Mouse (Mus musculus): Measurements from ENCODE around the gene Ap2m1.

Gene Ap2m1

DNA sequence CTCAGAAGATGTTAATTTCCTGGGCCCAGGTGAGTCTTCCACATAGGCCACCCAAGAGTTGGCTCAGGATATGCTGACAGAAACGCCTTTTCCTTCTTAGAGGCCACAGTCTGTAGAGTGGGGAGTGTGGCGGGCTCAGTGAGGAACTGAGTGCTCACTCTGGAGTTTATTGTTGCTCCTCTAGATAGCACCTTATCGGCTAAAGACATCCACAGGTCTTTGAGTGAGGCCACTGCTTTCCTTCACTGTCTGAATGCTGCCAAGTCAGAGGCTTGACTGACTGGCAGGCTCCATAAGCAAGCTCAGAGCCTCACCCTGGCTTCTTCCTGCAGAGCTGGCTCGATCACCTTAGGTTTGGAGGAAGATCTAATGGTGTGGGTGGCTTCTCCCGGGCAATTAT lies 6.5 kb upstream of the Ap2m1 start:
- in situ Hi-C loops (cut with MseI, MboI): no loop called here

DNA sequence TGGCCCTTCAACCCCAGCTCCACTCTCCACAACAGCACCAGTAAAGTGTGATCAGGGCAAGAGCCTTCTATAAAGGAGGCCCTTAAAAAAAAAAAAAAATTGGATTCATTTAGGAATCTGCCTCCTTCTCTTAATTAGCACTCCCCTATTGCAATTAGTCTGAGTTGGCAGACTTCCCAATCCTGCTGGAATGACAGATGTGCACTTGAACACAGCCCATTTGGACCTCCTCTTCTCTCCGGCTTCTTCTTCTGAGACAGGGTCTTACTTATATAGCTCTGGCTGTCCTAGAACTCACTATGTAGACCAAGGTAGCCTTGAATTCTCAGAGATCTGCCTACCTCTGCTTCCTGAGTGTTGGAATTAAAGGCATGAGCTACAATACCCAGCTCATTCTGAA lies 5.9 kb upstream of the Ap2m1 start:
- in situ Hi-C loops (cut with MseI, MboI): no loop called here

- in situ Hi-C loops (cut with MseI, MboI): no loop called here
Observed at GRCm38 (mm10) chr16:20530941-20531340, 4.3 kb upstream of the Ap2m1 start.

DNA sequence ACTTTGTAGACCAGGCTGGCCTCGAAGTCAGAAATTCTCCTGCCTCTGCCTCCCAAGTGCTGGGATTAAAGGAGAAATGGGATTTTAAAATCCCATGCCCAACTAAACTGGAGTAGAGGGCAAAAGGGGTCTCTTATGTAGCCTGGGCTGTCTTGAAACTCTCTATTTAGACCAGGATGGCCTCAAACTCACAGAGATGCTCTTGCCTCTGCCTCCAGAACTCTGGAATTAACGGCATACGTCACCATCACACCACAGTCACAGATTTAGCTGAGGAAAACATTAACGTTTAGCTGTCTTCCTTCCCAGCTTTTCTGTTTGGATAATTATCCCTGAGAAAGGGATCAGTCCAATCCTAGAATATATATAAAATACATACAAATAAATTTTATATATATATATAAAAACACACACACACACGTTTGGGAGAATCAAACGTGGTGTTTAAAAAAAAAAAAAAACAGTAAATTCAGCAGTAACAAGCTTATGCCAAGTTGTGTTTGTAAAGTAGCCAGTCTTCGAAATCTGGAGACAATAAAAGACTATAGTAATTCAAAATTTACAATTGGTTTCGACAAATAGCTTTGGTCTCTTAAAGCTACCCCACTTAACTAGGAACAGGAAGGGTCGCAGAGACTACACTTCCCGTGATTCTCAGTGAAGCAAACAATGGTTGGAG lies 522 bp upstream of the Ap2m1 start:
- in situ Hi-C loops (cut with MseI, MboI): no loop called here

DNA sequence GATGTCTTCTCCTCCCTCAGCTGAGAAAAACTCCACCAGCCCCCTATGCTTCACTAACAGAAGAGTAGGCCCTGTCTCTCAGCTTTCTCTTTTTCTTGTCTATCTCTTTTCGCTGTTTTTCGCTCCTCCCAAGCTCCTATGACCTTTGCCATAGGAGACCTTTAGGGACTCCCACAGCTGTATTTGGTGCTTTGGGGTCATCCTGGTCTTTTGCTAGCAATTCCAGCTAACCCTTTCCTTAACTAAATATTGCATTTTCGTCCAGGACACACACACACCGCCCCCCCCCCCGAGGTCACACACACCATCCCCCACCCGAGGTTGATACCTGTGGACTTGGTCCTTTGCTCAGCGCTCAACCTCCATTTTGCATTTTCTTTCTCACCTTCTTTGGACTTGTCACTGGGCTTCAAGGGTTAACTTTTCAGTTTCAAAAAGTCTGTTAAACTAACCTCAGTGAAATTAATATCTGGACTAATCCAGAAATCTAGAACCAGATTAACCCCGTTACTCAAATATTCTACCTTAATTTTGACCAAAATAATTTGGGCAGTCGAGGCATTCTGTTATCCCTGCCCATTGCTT lies 895 bp downstream of the Ap2m1 start:
- in situ Hi-C loops (cut with MseI, MboI): no loop called here

DNA sequence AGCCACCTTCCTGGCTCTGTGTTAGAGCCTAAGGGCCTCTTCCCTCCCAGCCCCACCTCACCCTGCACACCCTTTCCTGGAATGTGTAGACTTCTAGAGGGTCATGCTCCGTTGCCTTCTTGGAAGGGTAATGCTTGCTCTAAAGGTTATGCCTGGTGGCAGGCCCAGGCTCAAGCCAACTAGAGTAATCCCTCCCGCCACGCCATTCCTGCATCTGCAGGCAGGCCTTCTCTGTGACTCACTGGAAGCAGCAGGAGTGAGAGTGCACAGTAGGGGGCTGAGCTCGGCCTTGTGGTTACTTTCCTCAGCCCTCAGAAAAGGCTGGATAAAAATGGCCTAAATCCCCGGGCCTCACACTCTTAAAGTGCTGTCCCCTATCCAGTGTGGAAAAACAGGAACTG lies 1.8 kb downstream of the Ap2m1 start:
- in situ Hi-C loops (cut with MseI, MboI): no loop called here

- in situ Hi-C loops (cut with MseI, MboI): no loop called here
Observed at GRCm38 (mm10) chr16:20537601-20538320, 2.5 kb downstream of the Ap2m1 start.

- in situ Hi-C loops (cut with MseI, MboI): no loop called here
Observed at GRCm38 (mm10) chr16:20539649-20540048, 4.4 kb downstream of the Ap2m1 start.

- in situ Hi-C loops (cut with MseI, MboI): no loop called here
Observed at GRCm38 (mm10) chr16:20540438-20540837, 5.2 kb downstream of the Ap2m1 start.

DNA sequence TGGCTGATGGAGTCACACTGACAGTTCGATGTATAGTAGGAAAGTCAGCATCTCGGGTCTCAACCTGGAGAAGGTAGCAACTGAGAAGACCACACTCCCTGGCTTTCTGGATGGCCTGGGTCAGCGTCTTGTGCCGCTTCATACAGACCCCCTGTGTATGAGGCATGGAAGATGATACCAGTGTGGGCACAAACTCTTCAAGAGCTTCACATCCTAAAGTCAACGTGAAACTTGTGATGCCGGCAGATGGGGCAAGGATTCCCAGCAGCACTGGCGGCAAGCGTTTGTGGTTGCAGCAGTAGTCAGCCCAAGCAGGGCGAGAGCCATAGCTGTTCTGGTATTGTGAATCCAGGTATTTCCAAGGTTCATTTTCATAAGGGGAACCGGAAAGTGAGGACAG lies 10.4 kb downstream of the Ap2m1 start:
- in situ Hi-C loops (cut with MseI, MboI): no loop called here

- in situ Hi-C loops (cut with MseI, MboI): no loop called here
Observed at GRCm38 (mm10) chr16:20547423-20547822, 12.1 kb downstream of the Ap2m1 start.

DNA sequence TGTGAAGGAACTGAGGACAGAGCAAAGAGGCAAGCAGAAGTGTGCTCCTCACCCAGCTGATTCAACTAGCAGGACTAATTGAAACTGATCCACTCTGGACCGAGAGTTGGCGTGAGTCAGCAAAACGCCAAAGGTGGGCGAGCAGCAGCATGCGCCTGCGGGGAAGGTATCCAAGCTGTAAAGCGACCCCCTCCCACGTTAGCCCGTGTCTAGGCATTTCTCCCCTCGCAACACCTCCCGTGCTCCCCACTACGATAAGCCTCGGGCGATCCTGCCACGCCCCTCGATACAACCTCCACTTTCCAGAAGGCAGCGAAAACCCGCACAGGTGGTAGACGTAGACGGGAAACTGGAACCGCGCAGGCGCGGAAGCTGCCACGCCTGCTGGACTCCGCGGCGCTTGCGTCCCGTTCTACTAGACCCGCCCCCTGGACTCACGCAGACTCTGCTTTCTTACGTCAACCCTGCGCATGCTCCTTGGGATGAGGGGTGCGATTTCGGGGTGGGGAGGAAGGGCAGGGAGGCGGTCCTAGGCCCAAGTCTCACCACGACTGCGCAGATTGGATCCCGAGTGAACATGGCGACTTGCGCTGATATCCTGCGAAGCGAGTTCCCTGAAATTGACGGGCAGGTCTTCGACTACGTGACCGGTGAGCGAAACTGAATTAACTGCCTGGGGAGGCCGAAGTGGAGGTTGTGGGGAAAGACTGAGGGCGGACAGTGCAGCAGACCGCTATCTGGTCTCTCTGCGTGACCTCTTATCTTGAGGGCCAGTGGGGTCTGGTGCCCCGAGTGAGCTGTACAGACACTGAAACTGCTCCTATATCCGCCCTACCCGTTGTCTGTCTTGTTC lies 13.0 kb downstream of the Ap2m1 start, which contains the start of gene Abcf3:
Gene Abcf3, plus strand, starts transcription at position 482 of the 853 bp plus-strand sequence.
- in situ Hi-C loops (cut with MseI, MboI): no loop called here

DNA sequence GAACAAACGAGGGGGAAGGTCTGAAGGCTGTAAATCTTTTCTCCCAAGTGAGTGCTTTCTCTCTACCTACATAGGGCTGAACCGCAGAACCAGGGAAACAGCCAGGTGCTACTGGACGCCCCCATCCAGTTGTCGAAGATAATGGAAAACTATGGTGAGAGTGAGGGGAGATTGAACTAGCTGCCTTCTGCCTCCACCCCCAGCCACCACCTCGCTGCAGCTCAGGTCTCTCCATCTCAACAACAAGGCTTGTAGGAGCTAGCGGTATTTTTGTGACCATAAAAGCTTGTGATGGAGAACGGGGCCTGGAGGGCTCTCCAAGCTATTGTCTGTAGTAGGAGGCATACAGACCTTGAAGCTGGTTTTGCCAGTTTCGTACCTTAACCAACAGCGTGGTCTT lies 13.9 kb downstream of the Ap2m1 start:
- in situ Hi-C loops (cut with MseI, MboI): no loop called here

GRCm38 (mm10) chr16:20551691-20552090 lies 16.4 kb downstream of the Ap2m1 start:
- in situ Hi-C loops (cut with MseI, MboI): no loop called here

DNA sequence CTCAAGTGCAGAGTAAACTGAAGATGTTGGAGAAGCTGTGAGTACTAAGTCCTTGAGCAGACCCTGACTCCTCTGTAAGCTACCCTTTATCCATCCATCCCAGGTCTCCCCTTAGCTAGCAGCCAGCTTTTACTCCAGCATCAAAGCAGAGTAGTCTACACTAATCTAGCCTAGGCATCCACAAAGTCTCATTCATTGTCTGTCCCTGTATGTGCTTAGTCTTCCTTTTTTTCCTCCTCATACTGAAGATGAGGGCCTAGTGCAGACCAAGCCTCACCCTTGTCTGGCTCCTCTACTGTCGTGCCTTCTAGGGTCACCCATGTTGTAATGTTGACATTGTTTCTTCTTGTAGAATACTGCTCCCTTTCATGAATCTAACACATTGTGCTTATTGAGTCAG lies 17.3 kb downstream of the Ap2m1 start:
- in situ Hi-C loops (cut with MseI, MboI): no loop called here

DNA sequence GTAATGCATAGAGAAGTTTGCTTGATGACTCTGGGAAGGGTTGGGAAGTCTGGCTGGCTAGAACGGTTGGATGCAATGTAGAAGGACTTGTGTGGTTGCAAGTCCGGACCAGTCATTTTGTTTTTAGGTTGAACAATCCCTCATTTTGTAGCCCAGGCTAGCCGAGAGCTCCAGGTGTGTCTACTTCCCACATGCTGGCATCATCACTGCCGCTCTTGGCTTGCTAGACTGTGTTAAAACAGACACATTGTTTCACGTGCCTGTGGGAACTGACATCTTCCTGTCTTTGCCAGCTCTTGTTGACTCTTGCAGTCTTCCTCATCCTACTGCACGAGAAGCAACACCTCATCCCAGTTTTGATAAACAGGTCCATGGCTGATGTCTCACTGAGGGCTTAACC lies 19.7 kb downstream of the Ap2m1 start:
- in situ Hi-C loops (cut with MseI, MboI): no loop called here

DNA sequence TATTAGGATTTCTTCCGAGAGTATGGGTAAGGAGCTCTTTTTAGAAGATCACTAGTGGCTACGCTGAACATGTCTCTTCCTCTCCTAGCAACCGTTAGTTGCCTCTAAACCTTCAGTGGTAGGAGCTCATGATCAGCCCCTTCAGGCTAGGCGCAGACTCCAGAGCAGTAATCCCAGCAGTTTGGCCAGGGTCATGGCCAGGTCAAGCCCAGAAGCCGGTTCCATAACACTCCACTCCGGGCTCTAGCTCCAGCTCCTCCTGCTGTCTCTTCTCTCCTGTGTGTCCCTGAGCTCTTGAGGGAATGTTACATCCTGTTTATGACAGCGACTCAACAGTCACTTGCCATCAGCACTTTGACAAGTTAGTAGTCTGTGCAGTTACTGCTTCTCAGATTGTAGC lies 22.1 kb downstream of the Ap2m1 start:
- in situ Hi-C loops (cut with MseI, MboI): no loop called here

DNA sequence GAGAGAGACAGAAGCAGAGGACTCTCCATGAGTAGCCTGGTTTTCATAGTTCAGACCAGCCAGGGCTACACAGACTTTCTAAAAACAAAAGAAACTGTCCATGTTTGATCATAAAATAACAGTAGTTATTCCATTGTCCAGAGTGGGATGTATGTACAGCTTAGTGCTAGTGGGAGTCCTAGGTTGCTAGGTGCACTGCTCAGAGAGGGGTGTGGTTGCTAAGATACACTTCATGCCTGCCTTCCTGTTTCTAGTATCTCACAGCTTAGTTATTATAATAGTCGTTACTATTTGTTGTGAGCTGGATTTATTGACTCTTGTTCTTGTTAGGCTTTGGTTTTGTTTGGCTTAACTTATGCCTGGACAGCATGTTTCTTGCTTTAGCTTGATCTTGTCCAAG lies 29.8 kb downstream of the Ap2m1 start:
- in situ Hi-C loops (cut with MseI, MboI): no loop called here

DNA sequence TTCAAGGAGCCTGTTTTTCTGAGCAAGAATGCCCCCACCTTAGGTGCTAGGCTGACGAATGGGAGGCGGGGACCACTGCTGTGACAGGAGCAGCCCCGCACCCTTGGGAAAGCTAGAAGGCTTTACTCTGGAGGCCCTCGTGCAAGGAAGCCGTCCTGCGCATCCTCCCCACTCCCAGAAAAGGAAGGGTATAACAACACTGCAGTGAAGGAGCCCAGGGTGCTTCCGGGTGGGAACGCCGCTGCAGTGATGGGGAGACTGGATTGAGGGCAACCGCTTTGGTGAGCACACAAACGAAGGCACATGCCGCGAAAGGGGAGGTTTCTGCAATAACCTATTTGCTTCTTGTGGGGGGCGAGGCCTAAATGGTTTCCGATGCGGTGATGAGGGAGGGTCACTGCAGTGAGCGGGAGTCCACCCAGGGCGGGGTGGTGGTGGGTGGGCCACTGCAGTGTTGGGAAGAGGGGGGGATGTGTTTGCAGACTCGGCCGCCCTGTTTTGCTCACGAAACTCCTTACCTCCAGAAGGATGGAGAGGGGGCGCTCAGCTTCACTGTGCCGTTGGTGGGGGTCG lies 54.2 kb downstream of the Ap2m1 start, which contains the start of gene Vwa5b2:
Gene Vwa5b2, plus strand, starts transcription at position 106 of the 573 bp plus-strand sequence.
- in situ Hi-C loops (cut with MseI, MboI): no loop called here

DNA sequence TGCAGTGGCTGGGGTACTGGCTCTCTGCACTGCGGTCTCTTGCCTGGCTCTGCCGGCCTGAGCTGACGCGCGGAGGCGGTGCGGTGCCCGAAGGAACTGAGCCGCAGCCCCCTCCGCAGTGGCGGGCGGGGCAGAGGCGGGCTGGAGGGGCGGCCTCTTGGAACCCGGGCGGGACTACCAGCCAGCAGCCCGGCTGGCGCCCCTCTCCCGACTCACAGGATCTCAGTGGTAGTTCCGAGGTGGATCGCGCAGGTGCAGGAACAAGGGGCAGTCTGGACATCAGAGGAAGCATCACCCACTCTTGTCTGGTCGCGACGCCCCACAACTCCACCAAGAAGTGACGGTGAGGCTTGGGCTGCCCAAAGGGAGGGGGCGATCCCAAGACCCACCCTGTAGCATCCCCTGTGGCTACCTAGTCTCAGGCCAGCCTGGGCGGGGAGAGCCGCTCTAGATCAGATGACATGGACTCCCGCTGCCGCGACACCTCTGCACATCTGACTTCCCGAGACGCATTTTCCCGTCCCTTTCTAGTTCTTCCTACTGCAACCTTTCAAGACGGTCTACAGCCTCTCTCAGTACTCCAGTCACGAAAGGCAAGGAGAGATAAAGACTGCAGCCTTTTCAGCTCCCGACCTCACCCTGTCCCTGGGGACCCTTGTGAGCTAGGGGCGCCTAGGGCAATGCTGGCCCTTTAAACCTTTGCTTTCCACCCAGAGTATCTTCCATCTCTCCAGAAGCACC lies 54.8 kb downstream of the Ap2m1 start:
- in situ Hi-C loops (cut with MseI, MboI): no loop called here

DNA sequence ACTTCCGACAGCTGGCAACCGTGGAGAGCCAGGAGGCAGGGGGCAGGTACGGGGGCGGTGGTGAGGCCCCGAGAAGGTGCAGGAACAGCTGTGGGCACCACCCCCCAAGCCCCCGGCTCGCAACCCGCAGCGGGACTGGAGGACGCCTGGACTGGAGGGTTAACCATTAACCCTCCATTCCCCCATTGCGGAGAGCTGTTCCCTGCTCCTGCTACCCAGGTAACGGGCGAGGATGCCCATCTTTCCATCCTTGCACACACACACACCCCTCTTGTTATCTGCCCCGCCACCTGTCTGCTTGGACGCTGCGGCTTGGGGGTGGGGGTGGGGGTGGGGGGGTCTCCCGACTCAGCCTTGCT lies 55.4 kb downstream of the Ap2m1 start:
- in situ Hi-C loops (cut with MseI, MboI): no loop called here
